Mouse (Mus musculus) brain, embryonic 14.5 days (tissue): ENCODE measurements around the gene Sox30.

Experiments used
- CTCF ChIP-seq: fragments of 200-500 bp; IDR thresholded peaks from 2 replicates; pipeline ENCODE4 v1.5.1; 2012; ENCODE audit warnings: inconsistent platforms, mild to moderate bottlenecking, moderate library complexity, borderline replicate concordance; ENCODE audit not compliant: insufficient read depth, insufficient read length; ENCODE audit errors: extremely low read depth
- POLR2A ChIP-seq: fragments of 200-500 bp; IDR thresholded peaks from 2 replicates; pipeline ENCODE4 v1.6.1; 2012; ENCODE audit warnings: mild to moderate bottlenecking, inconsistent platforms, borderline replicate concordance; ENCODE audit not compliant: poor library complexity, insufficient read depth, insufficient read length, severe bottlenecking; ENCODE audit errors: extremely low read depth

DNA sequence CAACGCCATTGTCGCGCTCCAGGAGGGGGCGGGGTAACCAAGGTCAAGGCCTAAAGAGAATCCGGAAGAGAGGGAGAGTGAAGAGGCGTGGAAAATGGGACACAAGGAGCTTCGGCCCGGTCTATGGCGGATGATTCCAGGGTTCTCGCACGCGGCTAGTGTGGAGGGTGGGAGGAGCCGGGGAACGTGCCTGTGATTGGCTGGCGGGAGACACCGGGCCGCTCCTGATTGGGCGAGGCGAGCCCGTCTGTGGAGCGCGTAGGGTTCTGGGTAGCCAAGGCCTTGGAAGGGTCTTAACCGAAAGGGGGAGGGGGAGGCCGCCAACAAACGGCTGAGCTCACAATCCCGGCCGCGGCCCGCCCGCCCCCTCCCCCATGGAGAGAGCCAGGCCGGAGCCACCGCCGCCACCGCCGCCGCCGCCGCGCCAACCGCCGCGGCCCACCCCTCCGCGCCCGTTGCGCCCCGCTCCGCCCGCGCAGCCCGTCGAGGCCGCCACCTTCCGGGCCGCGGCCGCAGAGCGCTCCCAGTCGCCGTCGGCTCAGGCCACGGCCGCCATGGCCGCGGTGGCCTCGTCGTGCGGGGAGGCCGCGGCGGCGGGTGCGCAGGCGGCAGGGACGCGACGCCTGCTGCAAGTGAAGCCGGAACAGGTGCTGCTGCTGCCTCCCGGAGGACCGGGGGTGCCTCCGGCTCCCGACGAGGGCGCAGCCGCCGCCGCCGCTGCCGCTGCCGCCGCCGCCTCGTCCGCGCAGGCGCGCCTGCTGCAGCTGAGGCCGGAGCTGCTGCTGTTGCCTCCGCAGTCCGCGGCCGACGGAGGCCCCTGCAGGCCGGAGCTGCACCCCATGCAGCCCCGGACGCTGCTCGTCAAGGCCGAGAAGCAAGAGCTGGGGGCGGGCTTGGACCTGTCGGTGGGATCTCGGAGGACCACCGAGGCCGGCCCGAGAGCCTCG lies at the start of gene Sox30:
- TF ChIP-seq CTCF (no peak), POLR2A (peak; percentile 76)
